13 mouse cellular contexts compared by ENCODE assay signal in genomic region chr4:94437717-94438435, GRCm38 (mm10).
A peak's percentile ranks its signal among the peaks of the same experiment; 100 is the strongest.
DNase-seq lines count a peak whose midpoint lies in the region; ATAC-seq and TF ChIP-seq lines count a peak whose summit lies in the region.
"Had no signal": no experiment of that assay in that cellular context is flagged by ENCODE, and none has a peak within 500 bp of the region (broad histone marks: within the 10 kb centered on the region; RNA-seq: fewer than 3 reads in every experiment).

No protein-coding gene starts in this region.

- WGBS in midbrain, postnatal 0 days: 72% methylated on average over 10 of the region's 10 CpGs
- 70% methylated on average over 10 of the region's 10 CpGs for WGBS in midbrain, embryonic 16.5 days

- no peak for TF ChIP-seq CTCF in midbrain, postnatal 0 days (IDR thresholded peaks at IDR 0.05)

- no peaks in the 10 kb centered on the region for H3K4me1 ChIP-seq in midbrain, postnatal 0 days (ENCODE audit: insufficient read depth, low read length)
- H3K4me1 ChIP-seq in midbrain, embryonic 16.5 days (ENCODE audit: control insufficient read depth, insufficient read depth, low read length): no peaks in the 10 kb centered on the region
- H3K4me1 ChIP-seq: heart, embryonic 13.5 days; kidney, embryonic 15.5 days; neural tube, embryonic 13.5 days had no signal

- no peaks in the 10 kb centered on the region for H3K36me3 ChIP-seq in midbrain, postnatal 0 days (ENCODE audit: insufficient read depth, low read length)
- H3K36me3 ChIP-seq in midbrain, embryonic 16.5 days (ENCODE audit: control insufficient read depth, insufficient read depth, low read length): no peaks in the 10 kb centered on the region
- H3K36me3 ChIP-seq: heart, embryonic 13.5 days; kidney, embryonic 15.5 days; liver, embryonic 15.5 days; neural tube, embryonic 13.5 days had no signal

- H3K27me3 ChIP-seq in midbrain, postnatal 0 days (ENCODE audit: insufficient read depth, low read length): no peaks in the 10 kb centered on the region
- H3K27me3 ChIP-seq in midbrain, embryonic 16.5 days (ENCODE audit: control insufficient read depth, insufficient read depth, low read depth, low read length): no peaks in the 10 kb centered on the region
- H3K27me3 ChIP-seq: heart, embryonic 13.5 days; kidney, embryonic 15.5 days; liver, embryonic 15.5 days; neural tube, embryonic 13.5 days had no signal

- H3K4me3 ChIP-seq in midbrain, postnatal 0 days (ENCODE audit: low read depth, low read length): no peak overlapping the region
- no peak overlapping the region for H3K4me3 ChIP-seq in midbrain, embryonic 16.5 days (ENCODE audit: low read depth, low read length)
- H3K4me3 ChIP-seq: heart, embryonic 13.5 days; kidney, embryonic 15.5 days; liver, embryonic 15.5 days; neural tube, embryonic 13.5 days had no signal

- intact Hi-C loops in gastrocnemius, postnatal 14 days (cut with DNase I; ENCODE audit: low total_unique reads): no loop called here

- H3K9ac ChIP-seq in midbrain, postnatal 0 days (replicated peaks; ENCODE audit: low read length, poor library complexity, severe bottlenecking): no peak overlapping the region
- H3K9ac ChIP-seq in midbrain, embryonic 16.5 days (ENCODE audit: low read depth, low read length): no peak overlapping the region
- H3K9ac ChIP-seq: heart, embryonic 13.5 days; kidney, embryonic 15.5 days; liver, embryonic 15.5 days; neural tube, embryonic 13.5 days had no signal

- peak; percentile 5 for DNase-seq in gastrocnemius, postnatal 14 days
- no peak for DNase-seq in gastrocnemius, postnatal 4 days (ENCODE audit: low spot score in 2 of 2)
- peak; percentile 5 for DNase-seq in midbrain, postnatal 0 days (ENCODE audit: low spot score)
- peak; percentile 1 for DNase-seq in lung, postnatal 36 days
- DNase-seq in cerebellum, postnatal 36 days: no peak
- DNase-seq in thymus, postnatal 25 days: no peak
- DNase-seq: thymus, adult 18-20 months had no signal

- no peak for ATAC-seq in midbrain, postnatal 0 days (ENCODE audit: low FRiP score)
- no peak for ATAC-seq in midbrain, embryonic 16.5 days
- peak; percentile 97 for ATAC-seq in common myeloid progenitor, adult 5-6 weeks (replicated peaks; ENCODE audit: low read depth, poor library complexity, severe bottlenecking)

- no peak overlapping the region for H3K27ac ChIP-seq in midbrain, postnatal 0 days (ENCODE audit: low read depth, low read length)
- H3K27ac ChIP-seq in midbrain, embryonic 16.5 days (ENCODE audit: low read length): no peak overlapping the region
- H3K27ac ChIP-seq: heart, embryonic 13.5 days; kidney, embryonic 15.5 days; liver, embryonic 15.5 days; neural tube, embryonic 13.5 days had no signal

- no peak overlapping the region for H3K4me2 ChIP-seq in midbrain, postnatal 0 days (ENCODE audit: low read depth, low read length, poor library complexity, severe bottlenecking)
- H3K4me2 ChIP-seq in midbrain, embryonic 16.5 days (ENCODE audit: low read length): no peak overlapping the region
- H3K4me2 ChIP-seq: heart, embryonic 13.5 days; kidney, embryonic 15.5 days; liver, embryonic 15.5 days; neural tube, embryonic 13.5 days had no signal

- no peaks in the 10 kb centered on the region for H3K9me3 ChIP-seq in midbrain, postnatal 0 days (ENCODE audit: low read length)
- no peaks in the 10 kb centered on the region for H3K9me3 ChIP-seq in midbrain, embryonic 16.5 days (replicated peaks; ENCODE audit: control insufficient read depth, low read length, poor library complexity, severe bottlenecking)
- H3K9me3 ChIP-seq: heart, embryonic 13.5 days; kidney, embryonic 15.5 days; liver, embryonic 15.5 days; neural tube, embryonic 13.5 days had no signal

Comparison
In these comparisons a context has a peak if more than half of its experiments do, and no peak if none do; other contexts are left out.
1. DNase-seq: peak in gastrocnemius, postnatal 14 days (single experiment), midbrain, postnatal 0 days (single experiment) and lung, postnatal 36 days (single experiment); none in gastrocnemius, postnatal 4 days (0 of 2), cerebellum, postnatal 36 days (0 of 2) and thymus, postnatal 25 days (single experiment).